ENCODE assay signal across 24 mouse cellular contexts in genomic region chr8:47206640-47207237, GRCm38 (mm10).
DNase-seq lines count a peak whose midpoint lies in the region; ATAC-seq lines count a peak whose summit lies in the region.
"Had no signal": no experiment of that assay in that cellular context is flagged by ENCODE, and none has a peak within 500 bp of the region (broad histone marks: within the 10 kb centered on the region; RNA-seq: fewer than 3 reads in every experiment).

No protein-coding gene starts in this region.

- H3K4me3 ChIP-seq in forebrain, embryonic 15.5 days: no peak overlapping the region
- H3K4me3 ChIP-seq in forebrain, embryonic 13.5 days: no peak overlapping the region
- no peak overlapping the region for H3K4me3 ChIP-seq in kidney, embryonic 14.5 days (ENCODE audit: low read length)
- no peak overlapping the region for H3K4me3 ChIP-seq in neural tube, embryonic 14.5 days (ENCODE audit: low read depth, low read length)
- H3K4me3 ChIP-seq: forebrain, embryonic 10.5 days; heart, embryonic 10.5 days; intestine, embryonic 15.5 days; midbrain, embryonic 12.5 days had no signal

- no peak overlapping the region for H3K27ac ChIP-seq in forebrain, embryonic 15.5 days (replicated peaks)
- H3K27ac ChIP-seq in forebrain, embryonic 13.5 days: no peak overlapping the region; the same call in 1 of the 2 replicates
- H3K27ac ChIP-seq in kidney, embryonic 14.5 days (ENCODE audit: low read depth, low read length): no peak overlapping the region
- H3K27ac ChIP-seq in neural tube, embryonic 14.5 days (ENCODE audit: low read depth, low read length): no peak overlapping the region; the same call in 1 of the 2 replicates
- H3K27ac ChIP-seq: forebrain, embryonic 10.5 days; heart, embryonic 10.5 days; intestine, embryonic 15.5 days; macrophage; midbrain, embryonic 12.5 days had no signal

- DNase-seq in kidney, postnatal 4 days: no peak
- DNase-seq in forelimb bud, embryonic 11.5 days (ENCODE audit: low read depth, low spot score): peak; percentile 51
- DNase-seq in cerebellum, adult 11-12 months: no peak
- DNase-seq: adrenal gland, postnatal 10 days; cerebellum, adult 8-10 months; cerebellum, postnatal 36 days; embryo, embryonic 11 days; heart, postnatal 4 days; kidney, adult 8-10 months; kidney, postnatal 36 days; liver, postnatal 0 days; thymus, adult 2 months; thymus, postnatal 4 days had no signal

- H3K36me3 ChIP-seq in forebrain, embryonic 15.5 days: no peaks in the 10 kb centered on the region
- H3K36me3 ChIP-seq in forebrain, embryonic 13.5 days (ENCODE audit: poor library complexity, severe bottlenecking): peaks cover 10% of the 10 kb centered on the region; the same call in 1 of the 2 replicates
- H3K36me3 ChIP-seq in kidney, embryonic 14.5 days (ENCODE audit: control insufficient read depth, insufficient read depth, low read length): no peaks in the 10 kb centered on the region
- H3K36me3 ChIP-seq in neural tube, embryonic 14.5 days (ENCODE audit: control insufficient read depth, insufficient read depth, low read length): no peaks in the 10 kb centered on the region
- H3K36me3 ChIP-seq: heart, embryonic 10.5 days; intestine, embryonic 15.5 days had no signal

- 0 out of 2 replicates have a peak, but pooled peaks have one; percentile 15 for ATAC-seq in forebrain, embryonic 15.5 days (replicated peaks)
- ATAC-seq in forebrain, embryonic 13.5 days: no peak
- ATAC-seq in kidney, embryonic 14.5 days (ENCODE audit: low FRiP score, low TSS enrichment): peak; percentile 67; the same call in 1 of the 2 replicates
- ATAC-seq in neural tube, embryonic 14.5 days (ENCODE audit: low read depth): peak; percentile 56
- ATAC-seq: intestine, embryonic 15.5 days; liver, postnatal 0 days; lung, postnatal 0 days had no signal

- WGBS in forebrain, embryonic 15.5 days: 88% methylated on average over 8 of the region's 8 CpGs
- 90% methylated on average over 8 of the region's 8 CpGs for WGBS in forebrain, embryonic 13.5 days
- WGBS in kidney, embryonic 14.5 days: 48% methylated on average over 8 of the region's 8 CpGs
- WGBS in neural tube, embryonic 14.5 days: 64% methylated on average over 8 of the region's 8 CpGs

- H3K4me2 ChIP-seq in forebrain, embryonic 15.5 days (replicated peaks): no peak overlapping the region
- H3K4me2 ChIP-seq in forebrain, embryonic 13.5 days: no peak overlapping the region
- H3K4me2 ChIP-seq in kidney, embryonic 14.5 days (replicated peaks; ENCODE audit: low read depth, low read length): no peak overlapping the region
- H3K4me2 ChIP-seq in neural tube, embryonic 14.5 days (ENCODE audit: low read depth, low read length): no peak overlapping the region
- H3K4me2 ChIP-seq: intestine, embryonic 15.5 days; liver, embryonic 11.5 days; midbrain, embryonic 12.5 days had no signal

- peaks cover 37% of the 10 kb centered on the region for H3K4me1 ChIP-seq in forebrain, embryonic 15.5 days
- peaks cover 22% of the 10 kb centered on the region for H3K4me1 ChIP-seq in forebrain, embryonic 13.5 days
- peaks cover 6% of the 10 kb centered on the region; the same call in 1 of the 2 replicates for H3K4me1 ChIP-seq in kidney, embryonic 14.5 days (ENCODE audit: control insufficient read depth, insufficient read depth, low read length)
- H3K4me1 ChIP-seq in neural tube, embryonic 14.5 days (ENCODE audit: control insufficient read depth, insufficient read depth, low read length): peaks cover 5% of the 10 kb centered on the region; the same call in 1 of the 2 replicates
- H3K4me1 ChIP-seq: intestine, embryonic 15.5 days had no signal

- no peaks in the 10 kb centered on the region for H3K9me3 ChIP-seq in forebrain, embryonic 15.5 days
- peaks cover 3% of the 10 kb centered on the region; the same call in 1 of the 2 replicates for H3K9me3 ChIP-seq in forebrain, embryonic 13.5 days (replicated peaks)
- H3K9me3 ChIP-seq in kidney, embryonic 14.5 days (ENCODE audit: control insufficient read depth, low read length): no peaks in the 10 kb centered on the region
- H3K9me3 ChIP-seq in neural tube, embryonic 14.5 days (ENCODE audit: control insufficient read depth, low read length): no peaks in the 10 kb centered on the region
- H3K9me3 ChIP-seq: forebrain, embryonic 10.5 days; heart, embryonic 10.5 days; intestine, embryonic 15.5 days had no signal

- no peak overlapping the region for H3K9ac ChIP-seq in forebrain, embryonic 15.5 days (replicated peaks)
- no peak overlapping the region for H3K9ac ChIP-seq in forebrain, embryonic 13.5 days
- H3K9ac ChIP-seq in kidney, embryonic 14.5 days (ENCODE audit: low read depth, low read length): no peak overlapping the region
- no peak overlapping the region for H3K9ac ChIP-seq in neural tube, embryonic 14.5 days (replicated peaks; ENCODE audit: low read depth, low read length)
- H3K9ac ChIP-seq: intestine, embryonic 15.5 days; liver, postnatal 0 days; midbrain, embryonic 12.5 days had no signal

- H3K27me3 ChIP-seq in forebrain, embryonic 15.5 days: no peaks in the 10 kb centered on the region
- no peaks in the 10 kb centered on the region for H3K27me3 ChIP-seq in forebrain, embryonic 13.5 days
- H3K27me3 ChIP-seq in kidney, embryonic 14.5 days (ENCODE audit: control insufficient read depth, insufficient read depth, low read length): no peaks in the 10 kb centered on the region
- H3K27me3 ChIP-seq in neural tube, embryonic 14.5 days (ENCODE audit: control insufficient read depth, insufficient read depth, low read length): no peaks in the 10 kb centered on the region
- H3K27me3 ChIP-seq: intestine, embryonic 15.5 days; midbrain, embryonic 12.5 days had no signal
